Mouse (Mus musculus) macrophage (primary cell): ENCODE results near the gene Unc13a. TPM values are rescaled to one million over a fixed set of nuclear protein-coding genes. Genes with fewer than 3 reads are reported as not detected.

Experiments used
- H3K27ac ChIP-seq: fragments of 350-480 bp; formaldehyde crosslinking; 2 replicates; pipeline ENCODE4 v1.9.0; 2021
- H3K36me3 ChIP-seq: fragments of 350-480 bp; formaldehyde crosslinking; 2 replicates; pipeline ENCODE4 v1.9.0; 2021; ENCODE audit errors: inconsistent target
- H3K4me3 ChIP-seq: fragments of 350-480 bp; formaldehyde crosslinking; 2 replicates; pipeline ENCODE4 v1.9.0; 2021; ENCODE audit errors: inconsistent target
- H3K79me2 ChIP-seq: fragments of 350-480 bp; formaldehyde crosslinking; 2 replicates; pipeline ENCODE4 v1.9.0; 2021; ENCODE audit errors: inconsistent target
- WGBS: methylation state at CpG from one replicate; pipeline ENCODE4 v1.1.7; 2026; ENCODE audit warnings: inconsistent platforms; ENCODE audit not compliant: missing documents; 5-methylcytosine and 5-hydroxymethylcytosine counted together
- polyA plus RNA-seq: library from polyadenylated mRNA; stranded (reverse); fragments of 250-400 nt; gene quantifications from 3 replicates; pipeline ENCODE4 v1.2.4, GENCODE M21; 2018; ENCODE audit warnings: inconsistent platforms

The Unc13a gene
- polyA plus RNA-seq, 1 experiment from 2014 or later: 0.98 TPM

DNA sequence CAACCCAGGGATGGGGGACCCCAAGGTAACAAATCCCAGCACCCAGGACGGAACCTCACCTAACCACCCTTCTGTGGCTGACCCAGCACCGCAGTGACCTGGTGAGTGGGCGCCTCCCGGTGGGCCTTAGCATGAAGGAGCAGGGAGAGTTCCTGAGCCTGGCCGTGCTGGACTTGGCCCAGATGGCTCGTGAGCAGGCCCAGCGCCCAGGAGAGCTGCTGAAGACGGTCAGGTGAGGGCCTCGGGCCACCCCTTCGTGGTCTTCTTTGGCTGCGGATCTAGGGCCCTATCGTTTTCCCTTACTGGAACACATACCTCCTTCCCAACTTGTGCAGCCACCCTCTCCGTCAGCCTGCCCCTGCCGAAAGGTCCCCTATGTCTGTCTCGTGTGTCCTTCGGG is 7.6 kb upstream of the Unc13a start:
- no peak overlapping the region for H3K27ac ChIP-seq
- no peak overlapping the region for H3K4me3 ChIP-seq
- WGBS: 94% methylated on average over 11 of the region's 16 CpGs
- H3K36me3 ChIP-seq: peaks cover 28% of the 10 kb centered on the region; the same call in 1 of the 2 replicates
- peaks cover 5% of the 10 kb centered on the region; the same call in 1 of the 2 replicates for H3K79me2 ChIP-seq

GRCm38 (mm10) chr8:71678216-71678615 is 6.7 kb upstream of the Unc13a start:
- peaks cover 28% of the 10 kb centered on the region; the same call in 1 of the 2 replicates for H3K36me3 ChIP-seq
- no peak overlapping the region for H3K27ac ChIP-seq
- no peak overlapping the region for H3K4me3 ChIP-seq
- H3K79me2 ChIP-seq: peaks cover 5% of the 10 kb centered on the region; the same call in 1 of the 2 replicates
- WGBS: 86% methylated on average over 4 of the region's 4 CpGs

- Histone ChIP-seq H3K36me3 (peaks cover 23% of the 10 kb centered on the region; the same call in 1 of the 2 replicates), H3K4me3 (peak overlapping the region; percentile 57; the same call in 1 of the 2 replicates), H3K79me2 (peaks cover 5% of the 10 kb centered on the region; the same call in 1 of the 2 replicates), H3K27ac (peak overlapping the region; percentile 82)
Measured at GRCm38 (mm10) chr8:71677555-71677954, 6.0 kb upstream of the Unc13a start.

DNA sequence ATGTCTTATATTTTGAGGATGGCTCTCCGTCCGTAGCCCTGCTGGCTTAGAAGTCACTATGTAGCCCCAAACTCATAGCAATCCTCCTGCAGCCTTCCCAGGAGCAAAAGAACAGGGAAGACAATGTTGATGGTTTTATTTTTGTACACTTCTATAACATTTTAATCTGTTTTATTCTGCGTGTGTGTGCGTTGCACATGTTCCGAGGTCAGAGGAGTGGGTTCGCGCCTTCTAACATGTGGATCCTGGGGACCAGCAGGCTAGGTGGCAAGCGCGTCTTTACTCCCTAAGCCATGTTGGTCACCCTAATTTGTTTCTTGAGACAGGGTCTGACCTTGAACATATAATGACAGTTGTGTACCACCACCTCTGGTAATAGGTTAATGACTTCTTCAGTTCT is 5.2 kb upstream of the Unc13a start:
- H3K27ac ChIP-seq: peak overlapping the region; percentile 82
- peak overlapping the region; percentile 57 for H3K4me3 ChIP-seq
- 7% methylated on average over 9 of the region's 9 CpGs for WGBS
- H3K79me2 ChIP-seq: peaks cover 5% of the 10 kb centered on the region; the same call in 1 of the 2 replicates
- H3K36me3 ChIP-seq: peaks cover 17% of the 10 kb centered on the region; the same call in 1 of the 2 replicates

DNA sequence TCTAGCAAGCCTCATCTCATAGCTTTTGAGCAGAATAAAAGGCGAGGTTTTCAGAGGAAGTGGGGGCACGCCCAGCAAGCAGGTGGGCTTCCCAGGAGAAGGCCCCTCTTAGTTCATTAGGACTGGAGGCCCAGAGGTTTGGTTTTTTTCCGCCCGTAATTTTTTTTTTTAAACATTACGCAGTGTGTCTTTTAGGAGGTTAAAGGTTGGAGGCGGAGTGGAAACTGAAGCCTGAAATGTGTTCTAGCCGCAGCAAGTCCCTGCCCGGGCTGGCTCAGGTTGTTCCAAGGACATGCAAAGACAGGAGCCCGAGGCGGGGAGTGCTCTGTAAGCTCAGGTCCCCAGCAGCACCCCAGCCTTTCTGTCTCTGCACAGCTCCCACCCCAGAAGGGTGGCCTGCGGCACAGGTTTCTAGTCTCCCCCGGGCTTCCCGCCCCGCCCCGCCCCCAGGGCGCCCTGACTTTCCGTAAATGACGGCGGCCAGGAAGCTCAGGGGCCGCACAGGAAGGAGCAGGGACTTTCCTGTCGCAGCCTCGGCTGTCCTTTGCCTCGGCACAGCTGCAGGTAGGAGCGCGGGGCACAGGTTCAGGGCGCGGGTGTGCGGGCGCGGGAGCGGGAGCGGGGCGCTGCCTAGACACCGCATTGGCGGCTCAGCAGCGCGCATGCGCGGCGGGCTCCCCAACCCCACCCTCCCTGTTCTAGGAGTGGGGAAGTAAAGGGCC is 4.6 kb upstream of the Unc13a start, which contains the start of gene Jak3:
Jak3 (plus strand) TSS at position 277 of the 722 bp plus-strand sequence.
- peaks cover 5% of the 10 kb centered on the region; the same call in 1 of the 2 replicates for H3K79me2 ChIP-seq
- peaks cover 11% of the 10 kb centered on the region; the same call in 1 of the 2 replicates for H3K36me3 ChIP-seq
- WGBS: 1% methylated on average over 38 of the region's 40 CpGs
- peak within 1 kb of the TSS; percentile 57 for H3K4me3 ChIP-seq
- peak within 1 kb of the TSS; percentile 82 for H3K27ac ChIP-seq

GRCm38 (mm10) chr8:71675456-71676019 is 4.0 kb upstream of the Unc13a start:
- Histone ChIP-seq H3K36me3 (peaks cover 5% of the 10 kb centered on the region; the same call in 1 of the 2 replicates), H3K79me2 (peaks cover 5% of the 10 kb centered on the region; the same call in 1 of the 2 replicates), H3K27ac (peak overlapping the region; percentile 82), H3K4me3 (peak overlapping the region; percentile 57)
- WGBS: 63% methylated on average over 9 of the region's 9 CpGs

DNA sequence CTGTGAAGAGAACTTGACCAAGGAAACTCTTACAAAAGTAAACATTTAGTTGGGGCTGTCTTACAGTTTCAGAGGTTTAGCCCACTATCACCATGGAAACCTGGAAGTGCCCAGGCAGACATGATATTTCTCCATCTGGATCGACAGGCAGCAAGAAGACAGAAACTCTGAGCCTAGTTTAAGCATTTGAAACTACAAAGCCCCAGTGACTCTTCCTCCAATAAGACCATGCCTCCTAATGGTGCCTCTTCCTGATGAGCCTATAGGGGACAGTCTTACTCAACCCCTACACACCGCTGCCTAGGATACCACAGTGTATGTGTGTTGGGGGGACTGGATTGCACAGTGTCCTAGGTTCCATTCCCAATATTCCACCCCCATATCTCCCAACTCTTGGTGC is 2.5 kb upstream of the Unc13a start:
- Histone ChIP-seq H3K4me3 (no peak overlapping the region), H3K36me3 (no peaks in the 10 kb centered on the region), H3K27ac (no peak overlapping the region), H3K79me2 (peaks cover 5% of the 10 kb centered on the region; the same call in 1 of the 2 replicates)
- WGBS: 89% methylated on average over 2 of the region's 2 CpGs

DNA sequence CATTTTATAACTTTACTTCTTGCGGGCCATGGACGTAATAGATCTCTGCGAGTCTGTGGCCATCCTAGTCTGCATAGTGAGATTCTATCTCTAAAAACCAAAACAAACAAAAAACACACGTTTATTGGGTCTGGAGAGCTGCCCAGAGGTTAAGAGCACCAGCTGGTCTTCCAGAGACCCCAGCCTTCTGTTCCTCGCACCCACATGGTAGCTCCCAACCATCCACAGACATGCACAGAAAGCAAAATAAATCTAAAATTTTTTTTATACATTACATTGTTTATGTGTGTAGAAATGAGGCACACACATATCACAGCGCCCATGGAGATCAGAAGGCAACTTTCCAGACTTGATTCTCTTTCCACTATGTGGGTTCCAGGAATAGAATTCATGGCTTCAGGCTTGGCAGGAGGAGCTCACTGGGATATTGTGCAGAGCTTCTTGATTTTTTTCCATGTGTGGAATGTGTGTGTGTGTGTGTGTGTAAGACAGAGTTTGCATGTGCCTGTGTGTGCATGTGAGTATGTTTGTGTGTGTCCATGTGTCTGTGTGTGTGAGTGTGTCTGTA is 695 bp upstream of the Unc13a start:
- 76% methylated on average over 6 of the region's 6 CpGs for WGBS
- no peaks in the 10 kb centered on the region for H3K36me3 ChIP-seq
- peak overlapping the region; percentile 49 for H3K27ac ChIP-seq
- H3K4me3 ChIP-seq: peak overlapping the region; percentile 24
- peaks cover 5% of the 10 kb centered on the region; the same call in 1 of the 2 replicates for H3K79me2 ChIP-seq

GRCm38 (mm10) chr8:71670621-71671548 is 672 bp downstream of the Unc13a start:
- peak overlapping the region; percentile 67 for H3K4me3 ChIP-seq
- H3K79me2 ChIP-seq: no peaks in the 10 kb centered on the region
- 2% methylated on average over 52 of the region's 64 CpGs for WGBS
- peak overlapping the region; percentile 48 for H3K27ac ChIP-seq
- H3K36me3 ChIP-seq: no peaks in the 10 kb centered on the region

- Histone ChIP-seq H3K27ac (peak overlapping the region; percentile 48), H3K36me3 (no peaks in the 10 kb centered on the region), H3K79me2 (no peaks in the 10 kb centered on the region), H3K4me3 (peak overlapping the region; percentile 67)
- 49% methylated on average over 10 of the region's 12 CpGs for WGBS
Measured at GRCm38 (mm10) chr8:71670198-71670597, 1.4 kb downstream of the Unc13a start.

- Histone ChIP-seq H3K27ac (peak overlapping the region; percentile 81), H3K4me3 (peak overlapping the region; percentile 17)
- 3% methylated on average over 21 of the region's 21 CpGs for WGBS
Measured at GRCm38 (mm10) chr8:71668220-71668975, 3.2 kb downstream of the Unc13a start.

GRCm38 (mm10) chr8:71667256-71667655 is 4.3 kb downstream of the Unc13a start:
- Histone ChIP-seq H3K79me2 (no peaks in the 10 kb centered on the region), H3K27ac (peak overlapping the region; percentile 81), H3K36me3 (no peaks in the 10 kb centered on the region), H3K4me3 (no peak overlapping the region)
- WGBS: 100% methylated on average over 5 of the region's 5 CpGs

More at GRCm38 (mm10) chr8:71668220-71668975, 3.2 kb downstream of the Unc13a start:
- Histone ChIP-seq H3K36me3 (no peaks in the 10 kb centered on the region), H3K79me2 (no peaks in the 10 kb centered on the region)

DNA sequence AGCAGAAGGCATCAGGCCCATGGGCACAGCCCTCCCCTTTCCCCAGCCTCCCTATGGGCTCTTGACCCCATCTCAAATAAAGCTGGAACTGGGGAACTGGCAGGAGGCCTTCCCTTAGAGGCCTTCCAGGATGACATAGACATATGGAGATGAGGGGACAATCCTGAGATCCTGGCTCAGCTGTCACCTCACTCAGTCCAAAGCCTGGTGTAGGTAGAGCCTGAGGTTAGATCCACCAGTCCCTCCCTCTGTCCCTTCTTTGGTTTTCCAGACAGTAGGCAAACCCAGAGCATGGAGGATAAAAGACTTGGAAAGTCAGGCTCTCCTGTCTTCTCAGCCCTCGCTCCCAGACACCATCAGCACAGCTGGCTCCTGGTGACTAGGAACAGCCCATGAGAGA is 4.7 kb downstream of the Unc13a start:
- Histone ChIP-seq H3K27ac (peak overlapping the region; percentile 81), H3K79me2 (no peaks in the 10 kb centered on the region), H3K36me3 (no peaks in the 10 kb centered on the region), H3K4me3 (peak overlapping the region; percentile 29; the same call in 1 of the 2 replicates)
- 90% methylated on average over 1 of the region's 1 CpGs for WGBS
